Mouse (Mus musculus): Measurements from ENCODE around the gene P2rx5.

P2rx5 gene

DNA sequence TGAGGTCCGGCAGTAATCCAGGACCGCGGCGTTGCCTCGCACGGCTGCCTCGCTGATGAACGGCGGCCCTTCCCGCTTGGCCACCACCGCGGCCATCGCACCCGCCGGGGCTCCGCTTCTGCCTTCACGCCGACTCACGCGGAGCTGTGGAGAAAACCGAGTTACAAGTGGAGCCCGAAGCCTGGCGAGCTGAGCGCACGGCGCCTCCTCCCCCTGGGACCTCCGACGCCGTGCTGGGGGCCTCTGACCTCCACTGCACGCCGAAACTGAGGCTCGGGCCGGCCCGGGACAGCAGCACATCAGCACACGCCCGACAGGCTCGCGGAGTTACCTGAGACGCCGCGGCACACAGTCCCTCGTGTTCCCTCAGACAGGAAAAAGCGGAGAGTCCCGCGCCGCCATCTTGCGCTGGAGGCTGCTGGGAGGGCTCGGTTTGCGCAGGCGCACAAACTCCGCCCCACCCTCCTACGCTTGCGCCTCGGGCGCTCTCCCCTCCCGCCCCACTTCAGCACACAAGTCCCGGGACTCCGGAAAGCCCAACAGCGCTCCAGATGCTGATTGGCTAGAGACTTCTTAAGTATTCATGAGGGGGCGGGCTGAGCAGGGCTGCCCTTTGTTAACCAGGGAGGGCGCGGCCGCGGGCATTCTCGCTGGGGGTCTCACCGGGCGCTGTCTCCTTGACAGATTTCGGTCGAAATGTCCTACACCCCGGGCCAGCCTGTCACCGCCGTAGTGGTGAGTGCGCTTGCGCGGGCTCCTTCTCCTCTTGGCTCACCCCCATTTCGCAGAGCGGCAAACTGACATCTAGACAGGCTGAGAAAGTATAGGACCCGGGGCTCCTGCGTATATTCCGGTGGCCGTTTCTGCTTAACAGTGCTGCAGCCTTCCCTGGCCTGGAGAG is 16.6 kb downstream of the P2rx5 start, which contains the start of the genes Emc6 and Tax1bp3:
Gene Emc6, minus strand, starts transcription at position 430 of the 901 bp plus-strand sequence.
Gene Tax1bp3, plus strand, starts transcription at position 476 of the 901 bp plus-strand sequence.
- DNase-seq = peak; percentile 95 to 97

GRCm38 (mm10) chr11:73177509-73177875 is 17.3 kb downstream of the P2rx5 start:
- peak; percentile 44 to 64 for DNase-seq

DNA sequence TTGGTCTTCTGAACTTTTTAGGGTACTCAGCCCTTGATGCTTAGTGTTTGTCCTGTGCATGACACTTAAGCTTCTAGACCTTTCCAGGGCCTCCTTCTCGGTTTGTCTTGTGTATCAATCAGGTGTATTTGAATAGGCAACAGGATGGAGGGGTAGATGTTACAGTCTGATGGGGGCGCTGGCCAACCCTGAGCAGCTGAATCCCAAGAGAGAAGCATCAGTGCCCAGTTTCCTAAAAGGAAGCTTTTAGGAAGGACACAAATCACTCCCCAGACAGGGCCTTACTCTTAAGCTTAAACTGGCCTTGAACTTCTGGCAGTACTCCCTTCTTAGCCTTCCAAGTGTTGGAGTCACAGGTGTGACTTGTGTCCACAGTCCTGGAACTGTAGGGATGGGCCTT is 17.7 kb downstream of the P2rx5 start:
- DNase-seq = no peak

- no peak for DNase-seq
Measured at GRCm38 (mm10) chr11:73185872-73186615, 25.8 kb downstream of the P2rx5 start.

- no peak for DNase-seq
Measured at GRCm38 (mm10) chr11:73187231-73187630, 27.0 kb downstream of the P2rx5 start.

DNA sequence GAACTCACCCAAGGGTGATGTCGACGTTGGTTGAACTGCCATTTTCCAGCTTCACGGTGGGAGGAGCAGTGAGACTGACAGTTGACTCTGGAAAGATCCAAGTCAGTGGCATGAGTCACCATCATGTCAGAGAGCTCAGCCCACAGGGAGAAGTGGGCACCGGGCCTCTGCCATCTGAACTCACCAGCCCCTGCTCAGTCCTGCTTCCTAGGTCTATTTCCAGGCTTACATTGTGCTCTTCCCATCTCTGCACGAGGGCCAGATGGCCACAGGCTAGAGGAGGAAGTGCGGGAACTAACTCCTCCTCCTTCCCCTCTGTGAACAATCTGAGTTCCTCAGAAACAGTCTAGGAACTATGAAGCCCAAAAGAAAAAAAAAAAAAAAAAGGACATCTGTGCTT is 32.8 kb downstream of the P2rx5 start:
- DNase-seq = no peak

DNA sequence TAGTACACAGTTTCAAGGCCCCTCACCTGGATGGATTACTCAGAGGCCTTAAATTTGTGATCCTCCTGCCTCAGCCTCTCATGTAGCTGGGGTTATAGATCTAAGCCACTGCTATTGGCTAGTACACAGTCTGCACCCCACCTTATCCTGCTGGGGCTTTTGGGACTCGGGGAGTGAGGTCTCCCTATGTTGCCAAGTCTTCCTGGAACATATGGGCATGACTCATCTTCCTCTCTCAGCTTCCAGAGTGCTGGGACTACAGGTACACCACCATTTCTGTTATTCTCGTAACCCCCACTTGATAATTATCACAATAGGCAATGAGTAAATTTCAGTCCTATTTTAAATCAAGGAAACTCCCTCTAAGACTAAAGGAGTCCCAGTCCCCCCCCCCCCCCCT is 34.2 kb downstream of the P2rx5 start:
- DNase-seq = no peak

DNA sequence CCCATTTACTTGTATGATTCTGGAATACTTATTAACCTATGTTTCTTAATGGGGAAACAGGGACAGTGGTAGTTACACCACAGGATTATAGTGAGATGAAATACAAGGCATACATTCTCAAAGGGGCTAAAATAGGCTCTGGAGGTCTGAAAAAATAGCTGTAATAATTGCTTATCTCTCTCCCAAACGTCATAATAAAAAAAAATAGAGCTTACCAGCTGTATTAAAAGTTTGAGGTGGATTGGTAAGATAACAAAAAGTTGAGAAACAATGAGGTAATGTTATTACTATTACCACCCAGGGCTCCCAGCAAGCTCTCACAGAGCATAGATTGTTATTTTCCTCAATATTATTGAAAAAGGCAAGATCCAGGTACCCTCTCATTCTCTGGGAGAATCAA is 38.0 kb downstream of the P2rx5 start:
- no peak for DNase-seq

DNA sequence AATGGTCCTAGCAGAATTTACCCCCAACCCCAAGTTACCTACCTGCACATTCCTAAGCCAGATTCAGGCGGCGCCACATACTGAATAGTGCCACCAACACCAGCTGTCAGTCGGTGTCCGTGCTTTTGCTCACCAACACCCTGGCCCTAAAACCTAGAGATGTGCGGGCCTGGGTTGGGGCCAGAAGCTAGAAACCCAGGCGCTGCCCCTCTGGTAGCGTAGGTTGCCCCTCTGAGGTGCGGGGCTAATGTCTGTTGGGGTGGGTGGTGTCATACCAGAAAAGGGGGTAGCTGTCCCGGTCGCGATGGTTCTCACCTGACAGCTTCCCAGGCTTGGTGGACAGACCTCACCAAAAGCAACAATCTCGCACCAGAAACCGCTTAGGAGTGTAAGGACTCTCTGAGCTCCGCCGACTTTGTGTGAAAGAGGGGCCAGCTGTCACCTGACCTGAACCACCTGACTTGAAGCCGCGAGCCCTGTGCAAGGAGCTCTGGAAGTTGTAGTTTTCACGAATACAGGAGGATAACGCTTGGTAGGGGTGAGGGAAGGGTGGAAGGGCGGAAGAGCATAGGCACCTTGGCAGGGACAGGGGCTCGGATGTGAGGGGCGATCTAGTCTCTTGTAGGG is 38.5 kb downstream of the P2rx5 start, which contains the start of gene Ctns:
Gene Ctns, minus strand, starts transcription at position 440 of the 627 bp plus-strand sequence.
- peak in 1 of 2 experiments; percentile 83 for DNase-seq

GRCm38 (mm10) chr11:73199230-73199712 is 39.0 kb downstream of the P2rx5 start, which contains the start of gene Shpk:
Gene Shpk, plus strand, starts transcription at chr11:73199460.
- DNase-seq = peak; percentile 94

GRCm38 (mm10) chr11:73199879-73200278 is 39.7 kb downstream of the P2rx5 start:
- DNase-seq = peak; percentile 13 to 49

DNA sequence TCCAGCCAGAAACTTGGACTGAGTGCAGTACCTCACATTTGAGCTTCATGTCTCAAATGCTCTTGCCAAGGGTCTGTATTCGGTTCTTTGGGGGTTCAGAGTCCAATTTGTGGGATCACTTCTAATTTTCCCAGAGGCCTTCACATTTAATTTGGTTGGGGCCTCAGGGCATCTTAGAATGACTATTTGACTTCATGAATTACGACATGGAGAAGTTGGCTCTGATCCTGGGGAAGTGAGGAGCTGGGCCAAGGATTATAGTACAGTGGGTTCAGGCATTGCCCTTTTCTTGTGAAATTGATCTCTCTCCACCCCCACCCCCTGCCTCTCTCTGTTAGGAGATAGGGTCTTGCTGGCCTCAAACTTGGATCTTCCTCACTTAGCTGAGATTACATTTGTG is 40.8 kb downstream of the P2rx5 start:
- no peak for DNase-seq

- no peak for DNase-seq
Measured at GRCm38 (mm10) chr11:73201597-73201996, 41.4 kb downstream of the P2rx5 start.

DNA sequence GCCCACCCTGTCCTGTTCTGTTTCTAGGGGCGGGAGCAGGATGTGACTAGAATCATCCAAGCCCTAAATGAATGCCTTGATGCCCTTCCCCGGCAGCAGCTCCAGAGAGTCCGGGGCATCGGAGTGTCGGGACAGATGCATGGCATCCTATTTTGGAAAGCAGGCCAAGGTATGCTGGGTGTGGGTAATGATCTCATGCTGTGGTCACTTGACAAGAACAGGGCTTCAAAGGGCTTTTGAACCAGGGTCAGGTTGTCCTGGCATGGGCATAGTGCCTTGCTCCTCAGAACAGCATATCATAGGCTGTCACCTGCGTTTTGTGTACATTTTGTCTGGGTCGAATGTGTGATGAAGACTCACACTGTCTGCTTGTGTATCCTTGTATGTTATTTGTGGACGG is 43.7 kb downstream of the P2rx5 start:
- DNase-seq = no peak

GRCm38 (mm10) chr11:73205194-73205593 is 45.0 kb downstream of the P2rx5 start:
- DNase-seq = no peak

- peak in 1 of 2 experiments; percentile 12 for DNase-seq
Measured at GRCm38 (mm10) chr11:73207621-73208020, 47.4 kb downstream of the P2rx5 start.

- no peak for DNase-seq
Measured at GRCm38 (mm10) chr11:73213956-73214355, 53.7 kb downstream of the P2rx5 start.

- DNase-seq = no peak
Measured at GRCm38 (mm10) chr11:73219671-73220070, 59.5 kb downstream of the P2rx5 start.

DNA sequence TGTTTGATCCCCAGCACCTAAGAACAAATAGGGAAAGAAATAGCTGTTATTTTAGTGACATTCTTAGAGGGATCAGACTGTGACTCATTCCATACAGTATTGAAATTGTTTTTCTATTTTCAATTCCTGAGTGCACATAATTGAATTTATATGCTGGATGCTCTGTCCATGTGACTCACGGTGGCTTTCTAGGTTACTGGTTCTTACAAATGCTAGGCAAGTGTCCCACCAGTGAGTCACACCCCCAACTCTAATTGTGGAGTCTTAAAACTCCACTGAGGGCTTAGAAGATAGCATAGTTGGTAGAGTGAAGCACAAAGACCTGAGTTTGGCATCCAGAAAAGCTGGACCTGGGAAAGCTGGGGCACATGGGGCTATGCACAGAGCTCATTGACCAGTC is 60.4 kb downstream of the P2rx5 start:
- no peak for DNase-seq

Data from thymus, postnatal 36 days (tissue).